Mouse (Mus musculus): ENCODE measurements around the gene H2afx. TPM values are rescaled to one million over a fixed set of nuclear protein-coding genes. Genes with fewer than 3 reads are reported as not detected.

The H2afx gene
- polyA plus RNA-seq, 1 experiment from 2014 or later = 278 TPM

- peaks cover 8% of the 10 kb centered on the region; the same call in 1 of the 2 replicates for H3K36me3 ChIP-seq (ENCODE audit: control insufficient read depth, insufficient read depth, low read length)
- no peaks in the 10 kb centered on the region for H3K27me3 ChIP-seq (replicated peaks; ENCODE audit: control insufficient read depth, insufficient read depth, low read length)
- H3K9me3 ChIP-seq (ENCODE audit: control insufficient read depth, low read length) = no peaks in the 10 kb centered on the region
- ATAC-seq = peak; percentile 99
- H3K4me2 ChIP-seq (ENCODE audit: low read depth, low read length) = peak within 1 kb of the TSS; percentile 49
- peak within 1 kb of the TSS; percentile 74 for H3K27ac ChIP-seq (ENCODE audit: low read length)
- H3K4me3 ChIP-seq (ENCODE audit: low read length) = peak within 1 kb of the TSS; percentile 96
- under 1% methylated on average over 54 of the region's 54 CpGs for WGBS
- peaks cover 7% of the 10 kb centered on the region for H3K4me1 ChIP-seq (ENCODE audit: control insufficient read depth, insufficient read depth, low read length)
- peak within 1 kb of the TSS; percentile 95 for H3K9ac ChIP-seq (ENCODE audit: low read depth, low read length)
Measured at GRCm38 (mm10) chr9:44305466-44306079, 28.9 kb upstream of the H2afx start, which contains the start of gene Hinfp. Gene Hinfp, minus strand, starts transcription at chr9:44305671.

GRCm38 (mm10) chr9:44306532-44306931 lies 28.0 kb upstream of the H2afx start:
- H3K27ac ChIP-seq (ENCODE audit: low read length) = no peak overlapping the region
- no peak overlapping the region for H3K4me3 ChIP-seq (ENCODE audit: low read length)
- H3K4me2 ChIP-seq (ENCODE audit: low read depth, low read length) = no peak overlapping the region
- H3K36me3 ChIP-seq (ENCODE audit: control insufficient read depth, insufficient read depth, low read length) = peaks cover 8% of the 10 kb centered on the region; the same call in 1 of the 2 replicates
- no peak overlapping the region for H3K9ac ChIP-seq (ENCODE audit: low read depth, low read length)
- H3K9me3 ChIP-seq (ENCODE audit: control insufficient read depth, low read length) = no peaks in the 10 kb centered on the region
- H3K4me1 ChIP-seq (ENCODE audit: control insufficient read depth, insufficient read depth, low read length) = peaks cover 16% of the 10 kb centered on the region
- 87% methylated on average over 6 of the region's 6 CpGs for WGBS
- no peak for ATAC-seq
- no peaks in the 10 kb centered on the region for H3K27me3 ChIP-seq (replicated peaks; ENCODE audit: control insufficient read depth, insufficient read depth, low read length)

- H3K36me3 ChIP-seq (ENCODE audit: control insufficient read depth, insufficient read depth, low read length) = peaks cover 5% of the 10 kb centered on the region; the same call in 1 of the 2 replicates
- H3K4me3 ChIP-seq (ENCODE audit: low read length) = no peak overlapping the region
- no peak overlapping the region for H3K9ac ChIP-seq (ENCODE audit: low read depth, low read length)
- WGBS = 67% methylated on average over 2 of the region's 2 CpGs
- peaks cover 19% of the 10 kb centered on the region for H3K4me1 ChIP-seq (ENCODE audit: control insufficient read depth, insufficient read depth, low read length)
- H3K4me2 ChIP-seq (ENCODE audit: low read depth, low read length) = no peak overlapping the region
- no peak for ATAC-seq
- no peaks in the 10 kb centered on the region for H3K9me3 ChIP-seq (ENCODE audit: control insufficient read depth, low read length)
- no peaks in the 10 kb centered on the region for H3K27me3 ChIP-seq (replicated peaks; ENCODE audit: control insufficient read depth, insufficient read depth, low read length)
- no peak overlapping the region for H3K27ac ChIP-seq (ENCODE audit: low read length)
Measured at GRCm38 (mm10) chr9:44307248-44307647, 27.2 kb upstream of the H2afx start.

- H3K27me3 ChIP-seq (replicated peaks; ENCODE audit: control insufficient read depth, insufficient read depth, low read length) = no peaks in the 10 kb centered on the region
- ATAC-seq = no peak
Measured at GRCm38 (mm10) chr9:44309756-44310155, 24.7 kb upstream of the H2afx start.

GRCm38 (mm10) chr9:44310750-44311135 lies 23.8 kb upstream of the H2afx start:
- 40% methylated on average over 10 of the region's 10 CpGs for WGBS
- Histone ChIP-seq H3K4me1 (ENCODE audit: control insufficient read depth, insufficient read depth, low read length) (peaks cover 11% of the 10 kb centered on the region), H3K4me3 (ENCODE audit: low read length) (no peak overlapping the region), H3K27ac (ENCODE audit: low read length) (peak overlapping the region; percentile 30; the same call in 1 of the 2 replicates), H3K9me3 (ENCODE audit: control insufficient read depth, low read length) (no peaks in the 10 kb centered on the region), H3K27me3 (replicated peaks; ENCODE audit: control insufficient read depth, insufficient read depth, low read length) (no peaks in the 10 kb centered on the region), H3K36me3 (ENCODE audit: control insufficient read depth, insufficient read depth, low read length) (peaks cover 7% of the 10 kb centered on the region; the same call in 1 of the 2 replicates), H3K9ac (ENCODE audit: low read depth, low read length) (peak overlapping the region; percentile 44), H3K4me2 (ENCODE audit: low read depth, low read length) (peak overlapping the region; percentile 30; the same call in 1 of the 2 replicates)
- peak; percentile 9; the same call in 1 of the 2 replicates for ATAC-seq

More at GRCm38 (mm10) chr9:44309756-44310155, 24.7 kb upstream of the H2afx start:
- peaks cover 7% of the 10 kb centered on the region; the same call in 1 of the 2 replicates for H3K36me3 ChIP-seq (ENCODE audit: control insufficient read depth, insufficient read depth, low read length)
- no peaks in the 10 kb centered on the region for H3K9me3 ChIP-seq (ENCODE audit: control insufficient read depth, low read length)
- H3K9ac ChIP-seq (ENCODE audit: low read depth, low read length) = no peak overlapping the region
- peaks cover 11% of the 10 kb centered on the region for H3K4me1 ChIP-seq (ENCODE audit: control insufficient read depth, insufficient read depth, low read length)
- H3K27ac ChIP-seq (ENCODE audit: low read length) = no peak overlapping the region
- H3K4me3 ChIP-seq (ENCODE audit: low read length) = no peak overlapping the region
- 52% methylated on average over 3 of the region's 3 CpGs for WGBS
- no peak overlapping the region for H3K4me2 ChIP-seq (ENCODE audit: low read depth, low read length)

GRCm38 (mm10) chr9:44311136-44312134 lies 23.1 kb upstream of the H2afx start:
- peak; percentile 71 for ATAC-seq
- Histone ChIP-seq H3K4me1 (ENCODE audit: control insufficient read depth, insufficient read depth, low read length) (peaks cover 11% of the 10 kb centered on the region), H3K4me2 (ENCODE audit: low read depth, low read length) (peak overlapping the region; percentile 30; the same call in 1 of the 2 replicates), H3K27ac (ENCODE audit: low read length) (peak overlapping the region; percentile 30; the same call in 1 of the 2 replicates), H3K27me3 (replicated peaks; ENCODE audit: control insufficient read depth, insufficient read depth, low read length) (no peaks in the 10 kb centered on the region), H3K4me3 (ENCODE audit: low read length) (no peak overlapping the region), H3K36me3 (ENCODE audit: control insufficient read depth, insufficient read depth, low read length) (peaks cover 10% of the 10 kb centered on the region; the same call in 1 of the 2 replicates), H3K9ac (ENCODE audit: low read depth, low read length) (peak overlapping the region; percentile 44; the same call in 1 of the 2 replicates), H3K9me3 (ENCODE audit: control insufficient read depth, low read length) (no peaks in the 10 kb centered on the region)
- WGBS = 14% methylated on average over 27 of the region's 27 CpGs

- no peaks in the 10 kb centered on the region for H3K9me3 ChIP-seq (ENCODE audit: control insufficient read depth, low read length)
- H3K9ac ChIP-seq (ENCODE audit: low read depth, low read length) = no peak overlapping the region
- no peak overlapping the region for H3K4me2 ChIP-seq (ENCODE audit: low read depth, low read length)
- H3K27me3 ChIP-seq (replicated peaks; ENCODE audit: control insufficient read depth, insufficient read depth, low read length) = no peaks in the 10 kb centered on the region
- ATAC-seq = no peak
- H3K4me3 ChIP-seq (ENCODE audit: low read length) = no peak overlapping the region
- H3K27ac ChIP-seq (ENCODE audit: low read length) = no peak overlapping the region
- peaks cover 10% of the 10 kb centered on the region; the same call in 1 of the 2 replicates for H3K36me3 ChIP-seq (ENCODE audit: control insufficient read depth, insufficient read depth, low read length)
- WGBS = 76% methylated on average over 19 of the region's 19 CpGs
- peaks cover 22% of the 10 kb centered on the region for H3K4me1 ChIP-seq (ENCODE audit: control insufficient read depth, insufficient read depth, low read length)
Measured at GRCm38 (mm10) chr9:44313476-44314256, 20.8 kb upstream of the H2afx start.

GRCm38 (mm10) chr9:44314257-44314547 lies 20.3 kb upstream of the H2afx start:
- 71% methylated on average over 4 of the region's 4 CpGs for WGBS
- no peak overlapping the region for H3K4me3 ChIP-seq (ENCODE audit: low read length)
- no peaks in the 10 kb centered on the region for H3K9me3 ChIP-seq (ENCODE audit: control insufficient read depth, low read length)
- peaks cover 10% of the 10 kb centered on the region; the same call in 1 of the 2 replicates for H3K36me3 ChIP-seq (ENCODE audit: control insufficient read depth, insufficient read depth, low read length)
- peaks cover 27% of the 10 kb centered on the region for H3K4me1 ChIP-seq (ENCODE audit: control insufficient read depth, insufficient read depth, low read length)
- ATAC-seq = no peak
- no peaks in the 10 kb centered on the region for H3K27me3 ChIP-seq (replicated peaks; ENCODE audit: control insufficient read depth, insufficient read depth, low read length)
- no peak overlapping the region for H3K27ac ChIP-seq (ENCODE audit: low read length)
- no peak overlapping the region for H3K4me2 ChIP-seq (ENCODE audit: low read depth, low read length)
- H3K9ac ChIP-seq (ENCODE audit: low read depth, low read length) = no peak overlapping the region
